10 mouse cellular contexts compared by ENCODE assay signal in genomic region chr1:85720220-85720893, GRCm38 (mm10). TPM values are rescaled to one million over a fixed set of nuclear protein-coding genes. Genes with fewer than 3 reads are reported as not detected.
DNase-seq lines count a peak whose midpoint lies in the region; ATAC-seq and TF ChIP-seq lines count a peak whose summit lies in the region.
"Had no signal": no experiment of that assay in that cellular context is flagged by ENCODE, and none has a peak within 500 bp of the region (broad histone marks: within the 10 kb centered on the region; RNA-seq: fewer than 3 reads in every experiment).

No protein-coding gene starts in this region.

- 42% methylated on average over 10 of the region's 10 CpGs for WGBS in hindbrain, embryonic 14.5 days

- intact Hi-C loops in gastrocnemius, adult 2 months (cut with DNase I): no loop called here

- no peak overlapping the region for H3K4me2 ChIP-seq in hindbrain, embryonic 14.5 days (replicated peaks)

- peak; percentile 73 for ATAC-seq in hindbrain, embryonic 14.5 days (ENCODE audit: low FRiP score)

- H3K4me3 ChIP-seq in gastrocnemius, adult 2 months: no peak overlapping the region
- no peak overlapping the region for H3K4me3 ChIP-seq in hindbrain, embryonic 14.5 days (replicated peaks; ENCODE audit: low read length)
- H3K4me3 ChIP-seq: erythroblast, embryonic 14.5 days had no signal

- 0 out of 2 replicates have a peak, but pooled peaks cover 4% of the 10 kb centered on the region for H3K4me1 ChIP-seq in hindbrain, embryonic 14.5 days (replicated peaks; ENCODE audit: control insufficient read depth, insufficient read depth, low read length)

- H3K27ac ChIP-seq in gastrocnemius, adult 2 months: no peak overlapping the region
- H3K27ac ChIP-seq in hindbrain, embryonic 14.5 days: 0 out of 2 replicates have a peak overlapping the region, but pooled peaks have one; percentile 32

- 0 out of 2 replicates have a peak overlapping the region, but pooled peaks have one; percentile 11 for H3K9ac ChIP-seq in hindbrain, embryonic 14.5 days

- TF ChIP-seq CTCF in gastrocnemius, adult 2 months (IDR thresholded peaks at IDR 0.05): no peak

- no peaks in the 10 kb centered on the region for H3K27me3 ChIP-seq in hindbrain, embryonic 14.5 days (ENCODE audit: control insufficient read depth, insufficient read depth, low read length)

- peak; percentile 6 for DNase-seq in gastrocnemius, postnatal 10 days
- no peak for DNase-seq in gastrocnemius, adult 2 months
- peak; percentile 12 for DNase-seq in MN1 (ENCODE audit: low spot score)
- peak; percentile 63 for DNase-seq in hindbrain, embryonic 14.5 days (ENCODE audit: low spot score)
- DNase-seq in natural killer cell, adult 2 months (ENCODE audit: low spot score in 2 of 2): peak; percentile 45 to 63
- no peak for DNase-seq in adrenal gland, postnatal 25 days
- DNase-seq in Muller cell, postnatal 12 days (ENCODE audit: inconsistent ontology term): no peak
- DNase-seq in frontal cortex, adult 2 months (ENCODE audit: extremely low spot score in 1 of 2, low spot score in 1 of 2): no peak
- DNase-seq: adrenal gland, postnatal 10 days had no signal

- no peaks in the 10 kb centered on the region for H3K9me3 ChIP-seq in hindbrain, embryonic 14.5 days (ENCODE audit: control insufficient read depth, low read length)

- no peaks in the 10 kb centered on the region for H3K36me3 ChIP-seq in hindbrain, embryonic 14.5 days (replicated peaks; ENCODE audit: control insufficient read depth, insufficient read depth)

RNA-seq across cellular contexts. Expression of gene A630001G21Rik, which starts 58.1 kb away (rescaled TPM):
- total RNA-seq in gastrocnemius, postnatal 10 days (2021): 1 to 10 TPM in 1 of 2 experiments, under 1 TPM in 1; 0.42 to 1.6 TPM
- total RNA-seq in gastrocnemius, adult 2 months (2021): under 1 TPM in 1 of 2 experiments, not detected in 1; 0.15 TPM
- polyA plus RNA-seq in hindbrain, embryonic 14.5 days (2014; fragmentation: Nextera tagmentation; extraction: Ambion mirVana): 0.19 and 0.27 TPM in 2 replicates
- total RNA-seq in adrenal gland, postnatal 25 days (2021): 0.58 and 1.0 TPM in 2 replicates
- 1.2 and 1.3 TPM in 2 replicates for polyA plus RNA-seq in frontal cortex, adult 2 months (2012; rRNA removed)

Comparison
In these comparisons a context has a peak if more than half of its experiments do, and no peak if none do; other contexts are left out.
1. DNase-seq: peak in gastrocnemius, postnatal 10 days (single experiment), MN1 (single experiment), hindbrain, embryonic 14.5 days (single experiment) and natural killer cell, adult 2 months (2 of 2); none in gastrocnemius, adult 2 months (single experiment), adrenal gland, postnatal 25 days (single experiment), Muller cell, postnatal 12 days (single experiment) and frontal cortex, adult 2 months (0 of 2).